Mouse (Mus musculus) urinary bladder, postnatal 4 days (tissue): ENCODE measurements around the gene Gm10778.
"Not testable (repeated sequence)": the region's sequence is repeated elsewhere in the genome, so short reads cannot be mapped to it uniquely, and the experiment has no call there.

Experiments
- DNase-seq, 2 experiments: peaks; one replicate each; pipeline ENCODE4 v3.0.0; 2021 to 2022; ENCODE audit warnings: low spot score in 2 of 2

Gm10778 gene

GRCm38 (mm10) chr10:81627836-81628220 lies 21.0 kb upstream of the Gm10778 start:
- DNase-seq: no peak

GRCm38 (mm10) chr10:81628390-81628789 lies 20.5 kb upstream of the Gm10778 start, which contains the start of gene Ankrd24:
TSS of gene Ankrd24 (plus strand) at chr10:81628540.
- DNase-seq: no peak

- peak; percentile 86 to 90 for DNase-seq
These were observed 15.4 kb upstream of the Gm10778 start for GRCm38 (mm10) chr10:81633253-81634099.

- no peak for DNase-seq
These were observed 12.5 kb upstream of the Gm10778 start for GRCm38 (mm10) chr10:81636338-81636737.

- no peak for DNase-seq
These were observed 10.8 kb upstream of the Gm10778 start for GRCm38 (mm10) chr10:81638101-81638500.

GRCm38 (mm10) chr10:81640825-81641224 lies 8.0 kb upstream of the Gm10778 start:
- peak in 1 of 2 experiments; percentile 60 for DNase-seq

- DNase-seq: peak; percentile 15 to 19
These were observed 7.3 kb upstream of the Gm10778 start for GRCm38 (mm10) chr10:81641566-81641965.

GRCm38 (mm10) chr10:81641978-81642647 lies 6.7 kb upstream of the Gm10778 start:
- DNase-seq: peak; percentile 17 to 52

GRCm38 (mm10) chr10:81642648-81643448 lies 6.0 kb upstream of the Gm10778 start:
- peak; percentile 15 to 50 for DNase-seq

GRCm38 (mm10) chr10:81643449-81644055 lies 5.3 kb upstream of the Gm10778 start:
- peak; percentile 95 to 96 for DNase-seq

- peak in 1 of 2 experiments; percentile 42 for DNase-seq
These were observed 4.7 kb upstream of the Gm10778 start for GRCm38 (mm10) chr10:81644162-81644561.

- peak; percentile 16 to 55 for DNase-seq
These were observed 4.1 kb upstream of the Gm10778 start for GRCm38 (mm10) chr10:81644716-81645115.

GRCm38 (mm10) chr10:81645391-81645790 lies 3.5 kb upstream of the Gm10778 start:
- peak in 1 of 2 experiments; percentile 30 for DNase-seq

GRCm38 (mm10) chr10:81646015-81646555 lies 2.8 kb upstream of the Gm10778 start:
- DNase-seq: peak; percentile 15 to 57

GRCm38 (mm10) chr10:81655178-81655577 lies 6.3 kb downstream of the Gm10778 start:
- no peak for DNase-seq

GRCm38 (mm10) chr10:81656174-81656573 lies 7.3 kb downstream of the Gm10778 start:
- no peak for DNase-seq

- not testable (repeated sequence) for DNase-seq
These were observed 38.3 kb downstream of the Gm10778 start for GRCm38 (mm10) chr10:81687114-81687513.

- DNase-seq: not testable (repeated sequence)
These were observed 55.9 kb downstream of the Gm10778 start, which contains the start of gene Zfp433 for GRCm38 (mm10) chr10:81704531-81705301. TSS of gene Zfp433 (plus strand) at chr10:81704825.
